Mouse (Mus musculus) spleen, embryonic (tissue): ENCODE results near the gene Inmt.

Experiments
- CTCF ChIA-PET: fragments of 350-600 bp; sonication (Branson Sonifier 250); formaldehyde crosslinking; loops from one replicate; lab custom pipeline; 2022; lab: Charles Lee

Inmt gene

GRCm38 (mm10) chr6:55169818-55170217 lies 5.0 kb downstream of the Inmt start:
- CTCF ChIA-PET: no interaction called here

DNA sequence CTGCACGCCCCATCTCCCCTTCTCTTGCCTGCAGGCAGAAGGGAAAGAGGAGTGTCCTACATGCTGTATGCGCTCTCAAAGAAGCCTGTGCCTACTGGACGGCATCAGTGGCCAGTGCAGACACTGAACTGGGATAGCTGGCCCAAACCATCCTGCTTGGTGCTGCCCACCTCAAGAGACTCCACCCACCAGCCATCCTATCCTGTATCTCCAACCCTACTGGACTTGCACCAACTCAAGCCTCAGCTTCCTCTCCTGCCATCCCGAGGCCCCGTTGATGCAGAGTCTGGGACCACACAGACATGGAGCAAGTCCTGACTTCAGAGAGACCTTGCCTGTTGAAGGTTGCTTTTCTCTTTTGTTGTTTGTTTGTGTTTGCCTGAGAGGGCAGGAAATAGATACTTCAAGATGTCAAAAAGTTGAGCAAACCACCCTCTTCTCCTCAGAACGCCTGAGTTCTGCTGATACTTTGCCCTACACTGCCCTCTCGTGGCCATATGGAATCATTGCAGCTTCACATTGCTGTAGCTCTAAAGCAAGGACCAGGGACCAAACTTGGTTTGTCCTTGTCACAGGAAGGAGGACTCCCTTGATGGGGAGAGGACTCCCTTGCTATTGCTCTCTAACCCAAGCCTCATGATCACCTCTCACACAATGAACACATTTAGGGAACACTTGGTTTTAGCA lies 7.9 kb downstream of the Inmt start:
- CTCF ChIA-PET: interaction anchor here (0.7 to 1.3 kb wide), 2 partner anchors 16 to 150 kb away, joined by 4 to 8 read pairs; no protein-coding TSS in a partner anchor

DNA sequence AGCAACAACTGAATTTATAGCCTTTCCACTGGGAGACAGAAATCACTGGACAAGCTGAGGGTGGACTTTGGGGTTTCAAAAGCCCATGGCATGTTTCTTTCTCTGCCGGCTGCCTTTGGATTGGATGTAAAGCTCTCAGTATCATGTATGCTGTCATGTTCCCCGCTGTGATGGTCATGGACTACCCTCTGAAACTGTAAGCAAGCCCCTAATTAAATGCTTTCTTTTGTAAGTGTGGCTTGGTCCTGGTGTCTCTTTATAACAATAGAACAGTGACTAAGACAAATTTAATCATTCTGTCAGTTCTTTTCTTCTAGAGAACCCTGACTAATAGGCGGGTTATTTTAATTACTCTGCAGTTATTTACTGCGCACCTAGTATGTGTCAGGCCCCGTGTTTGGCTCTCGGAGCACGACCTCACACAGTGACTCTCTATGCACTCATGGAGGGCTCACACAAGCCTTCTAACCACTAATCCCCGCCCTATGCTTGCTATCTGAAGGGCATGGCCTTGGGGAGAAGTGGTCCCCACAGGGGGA lies 11.7 kb downstream of the Inmt start:
- CTCF ChIA-PET: no interaction called here

DNA sequence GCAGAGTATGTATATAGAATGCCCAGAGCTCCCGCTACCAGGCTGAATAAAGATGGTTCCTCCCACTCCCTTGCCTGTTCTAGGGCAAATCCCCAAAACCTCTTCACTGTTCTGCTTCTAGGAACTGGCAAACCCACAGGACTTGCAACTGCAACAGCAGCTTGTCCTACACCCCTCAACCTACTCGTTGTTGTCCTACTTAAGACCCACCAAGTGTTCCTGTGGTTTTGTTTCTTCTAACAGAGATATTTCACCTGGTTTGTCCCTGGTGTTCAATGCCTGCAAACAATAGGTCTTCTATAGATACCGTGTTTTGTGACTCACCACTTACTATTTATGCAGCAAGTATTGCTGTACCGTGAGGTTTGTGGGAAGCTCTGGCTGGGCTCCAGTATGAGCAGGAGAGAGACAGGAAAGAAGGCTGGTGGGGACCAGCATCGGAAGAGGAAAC lies 13.5 kb downstream of the Inmt start:
- CTCF ChIA-PET: no interaction called here

DNA sequence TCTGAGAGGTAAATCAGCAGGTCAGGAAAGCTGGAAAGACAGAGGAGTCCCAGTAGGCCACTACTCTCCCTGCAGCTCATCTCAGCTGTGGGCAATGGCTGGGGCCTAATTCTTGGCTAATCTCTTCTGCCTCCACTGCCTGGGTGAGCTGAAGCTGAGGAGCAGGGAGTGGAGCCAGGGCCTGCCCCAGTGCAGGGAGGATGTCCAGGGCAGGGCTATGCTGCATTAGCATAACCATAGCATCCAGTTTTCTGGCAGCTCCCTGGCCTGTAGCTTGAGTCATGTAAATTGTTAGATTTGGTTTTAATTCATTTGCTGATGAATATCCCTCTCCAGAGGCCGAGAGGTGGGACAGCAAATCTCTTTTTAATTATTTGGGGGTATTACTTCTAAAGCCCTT lies 15.6 kb downstream of the Inmt start:
- CTCF ChIA-PET: interaction anchor here (0.7 kb wide), 1 partner anchor 18 kb away, joined by 3 read pairs; no protein-coding TSS in a partner anchor

GRCm38 (mm10) chr6:55152226-55152625 lies 22.6 kb downstream of the Inmt start:
- CTCF ChIA-PET: no interaction called here

GRCm38 (mm10) chr6:55146138-55146537 lies 28.7 kb downstream of the Inmt start:
- CTCF ChIA-PET: no interaction called here

GRCm38 (mm10) chr6:55145285-55145684 lies 29.6 kb downstream of the Inmt start:
- CTCF ChIA-PET: no interaction called here

GRCm38 (mm10) chr6:55138343-55138742 lies 36.5 kb downstream of the Inmt start:
- CTCF ChIA-PET: no interaction called here

- CTCF ChIA-PET: no interaction called here
These were observed 41.4 kb downstream of the Inmt start for GRCm38 (mm10) chr6:55133425-55133824.

DNA sequence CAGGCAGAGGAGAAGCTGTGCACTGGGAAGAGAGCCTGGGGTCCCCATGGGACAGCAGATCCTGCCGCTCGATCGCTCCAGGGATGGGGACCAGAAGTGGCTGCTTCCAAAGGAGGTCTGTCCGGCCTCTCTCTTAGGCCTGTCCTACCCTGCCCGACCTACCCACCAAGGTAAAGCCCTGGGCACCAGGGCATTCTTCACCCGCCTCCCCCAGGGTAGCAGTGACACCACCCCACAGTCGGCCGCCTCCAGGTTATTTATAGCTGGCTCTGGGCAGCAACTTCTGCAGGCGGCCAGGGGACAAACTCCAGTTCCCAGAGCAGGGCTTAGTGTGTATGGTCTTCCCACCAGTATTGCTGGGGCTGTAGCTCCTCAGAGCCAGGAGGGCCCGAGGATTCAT lies 42.0 kb downstream of the Inmt start, which contains the start of gene Crhr2:
Crhr2 (minus strand) TSS at position 223 of the 400 bp plus-strand sequence.
- CTCF ChIA-PET: no interaction called here

DNA sequence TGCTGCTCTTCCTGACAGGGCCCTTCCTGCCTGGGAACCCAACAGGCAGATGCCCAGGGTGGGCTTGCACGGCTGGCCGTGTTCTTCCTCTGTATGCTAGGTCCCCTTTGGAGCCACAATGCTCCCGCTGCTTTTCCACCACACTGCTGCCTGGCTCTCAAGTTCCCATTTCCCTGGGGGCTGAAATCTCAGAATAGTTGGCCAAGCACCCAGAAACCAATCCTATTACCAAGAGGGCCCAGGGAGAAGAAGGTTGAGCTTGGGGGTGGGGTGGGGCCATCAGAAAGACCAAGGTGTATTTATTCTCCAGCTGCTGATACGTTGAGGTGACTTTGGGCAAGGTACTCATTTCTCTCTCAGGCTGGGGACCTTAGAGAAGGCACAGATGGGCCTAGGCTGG lies 43.5 kb downstream of the Inmt start:
- CTCF ChIA-PET: no interaction called here

DNA sequence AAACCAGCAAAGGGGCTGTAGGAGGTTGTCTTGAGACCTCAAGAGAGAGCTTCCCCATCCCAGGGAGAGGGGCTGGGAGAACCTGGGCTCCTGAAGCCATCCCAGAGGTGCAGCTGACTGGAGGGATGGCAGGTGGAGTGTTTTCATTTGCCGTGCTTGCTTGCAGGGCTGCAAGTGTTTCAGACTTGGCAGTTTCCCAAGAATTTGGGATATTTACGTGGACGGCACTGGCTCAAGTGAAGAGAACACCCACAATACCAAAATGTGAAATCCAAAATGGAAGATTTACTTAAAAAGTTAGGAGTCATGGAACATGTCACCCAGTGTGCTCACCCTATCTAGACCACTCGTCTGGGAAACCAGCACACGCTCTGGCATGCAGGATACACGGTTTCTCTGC lies 44.2 kb downstream of the Inmt start:
- CTCF ChIA-PET: no interaction called here

- CTCF ChIA-PET: no interaction called here
These were observed 46.5 kb downstream of the Inmt start for GRCm38 (mm10) chr6:55128391-55128790.

- CTCF ChIA-PET: no interaction called here
These were observed 48.3 kb downstream of the Inmt start for GRCm38 (mm10) chr6:55126576-55126975.

DNA sequence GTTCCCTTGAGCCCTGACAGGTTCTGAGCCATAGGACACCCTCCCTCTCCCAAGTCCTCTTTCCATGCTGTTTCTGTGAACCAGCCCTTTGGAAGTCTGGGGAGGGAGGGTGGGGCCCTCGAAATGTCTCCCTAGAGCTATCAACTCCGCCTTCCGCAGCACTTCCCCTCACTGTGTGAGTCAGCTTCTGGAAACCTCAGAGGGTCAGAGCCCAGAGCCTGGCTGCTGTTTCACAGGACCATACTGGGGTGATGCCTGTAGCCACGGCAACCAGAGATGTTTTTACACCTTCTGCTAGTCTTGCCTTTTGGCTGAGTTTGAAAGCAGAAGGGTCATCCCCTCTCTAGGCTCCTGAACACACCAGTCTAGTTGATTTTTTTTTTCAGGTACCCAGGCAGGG lies 51.8 kb downstream of the Inmt start:
- CTCF ChIA-PET: no interaction called here
